Mouse (Mus musculus) urinary bladder, postnatal 4 days (tissue): ENCODE measurements at regions not wholly inside any gene's neighbourhood (a gene's known extent, or its start where the extent isn't known, plus 50 kb on each side); places are given as distances from the start of the nearest gene placed in this dataset.

ENCODE experiments used
- DNase-seq, 2 experiments: peaks; one replicate each; pipeline ENCODE4 v3.0.0; 2021 to 2022; ENCODE audit warnings: low spot score in 2 of 2

DNA sequence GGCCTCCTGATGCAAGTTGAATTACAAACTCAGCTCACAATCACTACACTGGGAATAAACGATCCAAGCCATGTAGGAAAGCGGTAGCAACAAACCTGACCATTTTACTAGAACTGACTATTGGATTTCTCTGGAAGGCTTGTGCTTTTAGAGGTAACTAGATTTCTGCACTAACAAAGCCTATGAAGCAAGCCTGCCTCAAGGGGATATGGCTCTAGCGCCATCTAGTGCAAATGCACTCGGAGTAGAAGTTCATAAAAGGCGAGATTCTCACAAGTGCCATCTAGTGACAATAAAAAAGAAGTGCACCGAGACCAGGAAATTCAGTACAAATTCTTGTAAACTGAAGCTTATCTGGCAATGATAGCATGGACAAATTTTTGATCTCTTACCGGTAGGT lies 364.9 kb upstream of the Fmr1 start:
- peak in 1 of 2 experiments; percentile 18 for DNase-seq
